Mouse (Mus musculus): ENCODE measurements around the gene Bicd2. TPM values are rescaled to one million over a fixed set of nuclear protein-coding genes. Genes with fewer than 3 reads are reported as not detected.

Gene Bicd2
- polyA plus RNA-seq, 2 experiments: 30.5 to 30.8 TPM

DNA sequence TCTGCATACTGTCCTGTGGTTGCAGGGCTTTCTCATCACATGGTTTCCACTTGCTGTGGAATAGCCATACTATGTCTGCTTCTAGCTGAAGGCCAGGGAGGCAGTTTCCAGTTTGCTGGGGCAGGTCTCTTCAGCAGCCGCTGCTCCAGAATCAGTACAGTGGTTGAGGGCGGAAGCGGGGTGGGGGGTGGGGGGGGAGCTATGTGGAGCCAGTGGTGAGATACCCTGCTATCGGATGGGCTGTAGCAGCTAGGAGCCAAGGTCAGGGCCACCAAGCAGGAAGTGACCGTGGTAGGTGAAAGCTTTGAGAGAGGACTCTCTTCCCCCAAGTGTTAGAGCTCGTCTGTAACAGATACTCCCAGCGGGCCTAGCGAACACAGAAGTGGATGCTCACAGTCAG is 56.8 kb downstream of the Bicd2 start:
- no peak for TF ChIP-seq POLR2A (IDR thresholded peaks at IDR 0.05; ENCODE audit: borderline replicate concordance, extremely low read depth, insufficient read depth, insufficient read length)
- WGBS: 82% methylated on average over 8 of the region's 8 CpGs
- DNase-seq (ENCODE audit: low spot score) (no peak), ATAC-seq (ENCODE audit: low FRiP score, low read depth) (no peak)
- Histone ChIP-seq H3K36me3 (ENCODE audit: control insufficient read depth, insufficient read depth, low read length) (no peaks in the 10 kb centered on the region), H3K4me3 (replicated peaks; ENCODE audit: low read length) (no peak overlapping the region), H3K27ac (replicated peaks; ENCODE audit: low read depth, low read length) (no peak overlapping the region), H3K4me2 (replicated peaks; ENCODE audit: low read depth, low read length, severe bottlenecking) (no peak overlapping the region), H3K9me3 (ENCODE audit: control insufficient read depth, low read length) (no peaks in the 10 kb centered on the region), H3K27me3 (ENCODE audit: control insufficient read depth, insufficient read depth, low read length) (no peaks in the 10 kb centered on the region), H3K9ac (ENCODE audit: low read depth, low read length, severe bottlenecking) (no peak overlapping the region), H3K4me1 (ENCODE audit: control insufficient read depth, insufficient read depth, low read length) (no peaks in the 10 kb centered on the region)

DNA sequence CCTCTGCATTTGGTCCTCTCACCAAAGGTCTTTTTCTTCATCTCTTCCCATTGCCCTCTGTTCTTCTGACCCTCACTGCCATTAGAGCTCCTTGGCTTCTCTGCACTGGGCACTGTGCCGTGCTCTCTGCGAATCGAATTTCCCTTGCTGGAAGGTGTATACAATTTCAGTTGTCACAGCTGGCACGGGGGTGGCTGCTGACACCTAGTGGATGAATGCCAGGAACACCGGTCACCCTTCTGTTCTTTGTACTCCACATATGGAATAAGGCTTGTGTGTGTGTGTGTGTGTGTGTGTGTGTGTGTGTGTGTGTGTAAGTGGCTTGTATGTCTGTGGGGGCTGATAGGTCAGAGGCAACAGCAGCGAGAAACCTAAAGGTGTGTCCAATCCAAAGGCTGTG is 58.8 kb downstream of the Bicd2 start:
- H3K4me1 ChIP-seq (ENCODE audit: control insufficient read depth, insufficient read depth, low read length): no peaks in the 10 kb centered on the region
- H3K4me3 ChIP-seq (replicated peaks; ENCODE audit: low read length): no peak overlapping the region
- H3K27ac ChIP-seq (replicated peaks; ENCODE audit: low read depth, low read length): no peak overlapping the region
- 37% methylated on average over 6 of the region's 6 CpGs for WGBS
- ATAC-seq (ENCODE audit: low FRiP score, low read depth): peak; percentile 55; the same call in 1 of the 2 replicates
- no peak for TF ChIP-seq POLR2A (IDR thresholded peaks at IDR 0.05; ENCODE audit: borderline replicate concordance, extremely low read depth, insufficient read depth, insufficient read length)
- peak; percentile 67 for DNase-seq (ENCODE audit: low spot score)
- no peaks in the 10 kb centered on the region for H3K27me3 ChIP-seq (ENCODE audit: control insufficient read depth, insufficient read depth, low read length)
- no peaks in the 10 kb centered on the region for H3K36me3 ChIP-seq (ENCODE audit: control insufficient read depth, insufficient read depth, low read length)
- H3K9ac ChIP-seq (ENCODE audit: low read depth, low read length, severe bottlenecking): no peak overlapping the region
- H3K9me3 ChIP-seq (ENCODE audit: control insufficient read depth, low read length): no peaks in the 10 kb centered on the region
- no peak overlapping the region for H3K4me2 ChIP-seq (replicated peaks; ENCODE audit: low read depth, low read length, severe bottlenecking)

DNA sequence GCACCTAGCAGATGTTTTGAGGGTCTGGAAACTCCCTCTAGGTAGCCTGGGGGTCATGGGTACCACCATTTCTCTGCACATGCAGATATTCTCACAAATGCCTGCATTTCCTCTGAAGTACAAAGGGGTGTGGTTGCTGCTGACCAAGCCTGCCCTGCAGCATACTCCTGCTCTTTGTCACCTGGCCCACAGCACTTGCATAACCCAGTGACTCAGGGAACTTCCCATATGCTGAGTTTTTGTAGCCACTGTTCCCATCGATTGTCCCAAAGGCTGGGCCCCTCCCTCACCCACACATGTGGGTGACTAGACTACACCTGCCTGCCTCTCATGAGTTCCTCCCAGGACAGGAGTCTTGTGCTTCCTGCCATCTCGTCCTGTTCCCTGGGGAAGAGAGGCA is 61.2 kb downstream of the Bicd2 start:
- H3K4me3 ChIP-seq (replicated peaks; ENCODE audit: low read length): no peak overlapping the region
- H3K27me3 ChIP-seq (ENCODE audit: control insufficient read depth, insufficient read depth, low read length): no peaks in the 10 kb centered on the region
- no peak overlapping the region for H3K27ac ChIP-seq (replicated peaks; ENCODE audit: low read depth, low read length)
- no peaks in the 10 kb centered on the region for H3K9me3 ChIP-seq (ENCODE audit: control insufficient read depth, low read length)
- TF ChIP-seq POLR2A (IDR thresholded peaks at IDR 0.05; ENCODE audit: borderline replicate concordance, extremely low read depth, insufficient read depth, insufficient read length): no peak
- WGBS: 75% methylated on average over 2 of the region's 2 CpGs
- H3K4me1 ChIP-seq (ENCODE audit: control insufficient read depth, insufficient read depth, low read length): no peaks in the 10 kb centered on the region
- no peak overlapping the region for H3K4me2 ChIP-seq (replicated peaks; ENCODE audit: low read depth, low read length, severe bottlenecking)
- ATAC-seq (ENCODE audit: low FRiP score, low read depth) (no peak), DNase-seq (ENCODE audit: low spot score) (no peak)
- H3K36me3 ChIP-seq (ENCODE audit: control insufficient read depth, insufficient read depth, low read length): no peaks in the 10 kb centered on the region
- H3K9ac ChIP-seq (ENCODE audit: low read depth, low read length, severe bottlenecking): no peak overlapping the region

DNA sequence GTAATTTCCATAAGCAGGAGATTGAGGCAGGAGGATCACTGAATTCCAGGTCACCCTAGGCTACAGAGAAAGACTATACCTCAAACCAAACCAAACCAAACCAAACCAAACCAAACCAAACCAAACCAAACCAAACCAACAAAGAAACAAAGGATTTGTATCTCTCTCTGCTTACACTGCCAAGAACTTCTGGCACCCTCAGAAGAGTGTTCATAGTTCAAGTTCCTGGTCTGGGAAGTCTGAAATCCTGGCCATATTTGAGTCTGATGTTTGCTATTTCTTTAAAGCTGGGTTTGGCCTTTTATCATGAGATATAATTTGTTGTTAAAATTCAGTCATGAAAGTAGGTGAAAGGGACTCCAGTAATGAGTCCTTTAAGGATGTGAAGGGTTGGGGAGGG is 66.4 kb downstream of the Bicd2 start:
- Histone ChIP-seq H3K36me3 (ENCODE audit: control insufficient read depth, insufficient read depth, low read length) (no peaks in the 10 kb centered on the region), H3K27ac (replicated peaks; ENCODE audit: low read depth, low read length) (no peak overlapping the region), H3K9me3 (ENCODE audit: control insufficient read depth, low read length) (no peaks in the 10 kb centered on the region), H3K27me3 (ENCODE audit: control insufficient read depth, insufficient read depth, low read length) (no peaks in the 10 kb centered on the region), H3K9ac (ENCODE audit: low read depth, low read length, severe bottlenecking) (no peak overlapping the region), H3K4me2 (replicated peaks; ENCODE audit: low read depth, low read length, severe bottlenecking) (no peak overlapping the region), H3K4me3 (replicated peaks; ENCODE audit: low read length) (no peak overlapping the region), H3K4me1 (ENCODE audit: control insufficient read depth, insufficient read depth, low read length) (no peaks in the 10 kb centered on the region)
- no peak for DNase-seq (ENCODE audit: low spot score)
- ATAC-seq (ENCODE audit: low FRiP score, low read depth): no peak
- no peak for TF ChIP-seq POLR2A (IDR thresholded peaks at IDR 0.05; ENCODE audit: borderline replicate concordance, extremely low read depth, insufficient read depth, insufficient read length)

DNA sequence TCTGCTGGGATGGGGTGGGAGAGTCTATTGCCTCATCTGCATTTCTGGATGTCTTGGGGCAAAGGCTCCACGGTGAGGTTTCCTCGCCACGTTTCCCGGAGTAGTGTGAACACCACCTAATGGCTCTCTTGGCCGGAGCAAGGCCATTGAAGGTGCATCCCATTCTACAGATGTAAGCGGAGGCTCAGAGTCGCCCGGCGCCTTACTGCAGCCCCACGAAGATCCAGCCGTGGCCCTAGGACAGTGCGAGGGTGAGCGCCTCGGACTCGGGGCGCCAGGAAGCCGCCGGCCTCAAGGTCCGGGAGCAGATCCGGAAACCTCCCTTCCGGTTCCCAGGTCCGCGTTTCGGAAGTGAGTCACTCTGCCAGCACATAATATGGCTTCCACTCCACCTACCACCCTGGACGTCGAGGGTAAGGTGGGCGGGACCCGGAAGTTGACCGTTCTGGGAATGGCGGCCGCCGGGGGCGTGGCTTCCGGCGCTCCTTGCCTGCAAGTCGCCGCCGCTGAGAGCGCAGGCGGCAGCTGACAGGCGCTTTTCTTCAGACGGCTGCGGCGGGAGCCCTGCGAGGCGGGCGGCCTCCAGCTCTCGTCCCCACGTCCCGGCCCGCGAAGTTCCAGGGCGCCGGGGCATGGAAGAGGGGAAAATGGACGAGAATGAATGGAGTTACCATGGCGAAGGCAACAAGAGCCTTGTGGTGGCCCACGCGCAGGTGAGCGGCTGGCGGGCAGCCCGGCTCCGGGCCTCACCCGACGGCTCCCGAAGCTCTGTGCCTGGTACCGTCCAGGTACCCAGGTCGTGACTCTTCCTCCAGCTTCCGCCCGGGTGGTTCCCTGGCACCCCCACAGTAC is 79.6 kb downstream of the Bicd2 start, which contains the start of gene Ippk:
TSS of gene Ippk (plus strand) at position 496 of the 852 bp plus-strand sequence.
- ATAC-seq (ENCODE audit: low FRiP score, low read depth): peak; percentile 98

More for the DNA sequence above, 79.6 kb downstream of the Bicd2 start, which contains the start of gene Ippk:
- Histone ChIP-seq H3K4me3 (replicated peaks; ENCODE audit: low read length) (peak within 1 kb of the TSS; percentile 89), H3K9ac (ENCODE audit: low read depth, low read length, severe bottlenecking) (peak within 1 kb of the TSS; percentile 77), H3K4me2 (replicated peaks; ENCODE audit: low read depth, low read length, severe bottlenecking) (peak within 1 kb of the TSS; percentile 86), H3K9me3 (ENCODE audit: control insufficient read depth, low read length) (no peaks in the 10 kb centered on the region), H3K36me3 (ENCODE audit: control insufficient read depth, insufficient read depth, low read length) (no peaks in the 10 kb centered on the region), H3K27me3 (ENCODE audit: control insufficient read depth, insufficient read depth, low read length) (no peaks in the 10 kb centered on the region), H3K27ac (replicated peaks; ENCODE audit: low read depth, low read length) (peak within 1 kb of the TSS; percentile 79), H3K4me1 (ENCODE audit: control insufficient read depth, insufficient read depth, low read length) (peaks cover 16% of the 10 kb centered on the region)
- TF ChIP-seq POLR2A (IDR thresholded peaks at IDR 0.05; ENCODE audit: borderline replicate concordance, extremely low read depth, insufficient read depth, insufficient read length): peak; percentile 95; the same call in 1 of the 2 replicates
- WGBS: under 1% methylated on average over 54 of the region's 69 CpGs
- peak; percentile 98 for DNase-seq (ENCODE audit: low spot score)

All from limb, embryonic 14.5 days (tissue).